Mouse (Mus musculus): ENCODE measurements around the gene Nkap. TPM values are rescaled to one million over a fixed set of nuclear protein-coding genes. Genes with fewer than 3 reads are reported as not detected.
"Not testable (repeated sequence)": the region's sequence is repeated elsewhere in the genome, so short reads cannot be mapped to it uniquely, and the experiment has no call there.

Nkap gene
- total RNA-seq, 2 experiments from 2014 or later, result 9.7 to 10.3 TPM

DNA sequence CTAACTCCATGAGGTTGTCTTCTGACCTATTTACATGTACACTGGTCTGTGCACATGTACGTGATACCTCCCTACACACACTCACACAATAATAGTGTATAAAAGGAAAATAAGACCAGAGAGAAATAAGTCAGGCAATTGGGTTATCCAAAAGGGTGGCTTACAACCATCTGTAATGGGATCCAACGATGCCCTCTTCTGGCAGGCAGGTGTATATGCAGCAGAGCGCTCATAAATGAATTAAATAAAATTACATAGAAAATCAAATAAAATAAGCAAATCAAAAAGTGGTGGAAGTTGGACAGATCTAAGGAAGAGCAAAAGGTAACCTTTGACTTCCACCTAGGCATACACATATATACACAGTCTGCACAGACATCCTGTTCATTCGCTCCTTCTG lies 31.2 kb downstream of the Nkap start:
- no peak for DNase-seq

DNA sequence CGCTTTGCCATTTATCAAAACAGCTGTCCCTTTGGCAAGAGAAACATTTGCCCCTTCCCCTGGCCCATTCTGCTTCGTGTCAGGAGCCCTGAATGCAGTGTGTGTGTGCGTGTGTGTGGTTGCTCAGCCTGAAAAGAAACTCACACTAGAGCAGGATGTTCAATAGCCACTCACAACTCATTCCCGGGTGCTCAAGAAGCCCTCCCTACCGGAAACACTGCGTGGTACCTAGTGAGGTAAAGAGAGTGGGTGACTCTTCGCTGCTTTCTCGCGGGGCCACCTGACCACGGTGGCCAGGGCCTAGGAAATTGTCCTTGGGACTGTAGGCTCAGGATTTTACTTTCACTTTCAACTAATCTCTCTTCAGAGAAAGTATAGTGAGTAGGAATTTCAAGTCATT lies 34.6 kb downstream of the Nkap start:
- no peak for DNase-seq

DNA sequence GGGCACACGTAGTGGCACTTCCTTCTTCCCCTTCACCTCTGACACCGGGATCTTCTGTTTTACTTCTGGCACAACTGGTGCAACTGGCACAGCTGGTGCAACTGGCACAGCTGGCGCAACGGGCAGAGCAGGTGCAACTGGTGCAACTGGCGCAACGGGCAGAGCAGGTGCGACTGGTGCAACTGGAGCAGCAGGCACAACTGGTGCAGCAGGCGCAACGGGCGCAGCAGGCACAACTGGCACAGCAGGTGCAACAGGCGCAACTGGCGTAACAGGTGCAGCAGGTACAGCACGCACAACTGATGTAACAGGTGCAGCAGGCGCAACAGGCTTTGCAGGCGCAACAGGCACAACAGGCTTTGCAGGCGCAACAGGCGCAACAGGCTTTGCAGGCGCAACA lies 36.5 kb downstream of the Nkap start:
- DNase-seq, result no peak

GRCm38 (mm10) chrX:37167085-37167484 lies 40.5 kb downstream of the Nkap start:
- no peak for DNase-seq

- no peak for DNase-seq
Measured at GRCm38 (mm10) chrX:37168742-37169141, 42.1 kb downstream of the Nkap start, which contains the start of gene Akap14. TSS of gene Akap14 (minus strand) at chrX:37168842.

GRCm38 (mm10) chrX:37184401-37184800 lies 57.8 kb downstream of the Nkap start:
- DNase-seq, result not testable (repeated sequence)

DNA sequence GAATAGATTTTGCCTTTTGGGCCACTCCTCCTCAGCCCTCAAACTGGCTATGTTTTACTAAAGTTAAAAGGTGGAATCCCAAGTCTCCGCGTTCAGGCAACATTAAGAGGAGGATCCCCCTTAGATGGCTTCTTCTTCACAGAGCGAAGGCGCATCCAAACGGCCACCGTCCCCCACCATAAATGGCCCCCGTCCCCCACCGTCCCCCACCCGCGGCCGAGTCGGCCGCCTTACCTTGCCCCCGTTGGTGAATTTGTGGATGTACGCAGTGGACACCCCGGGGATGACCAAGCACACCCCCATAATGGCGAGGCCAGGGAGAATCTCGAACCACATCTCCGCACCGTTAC lies 64.1 kb downstream of the Nkap start:
- no peak for DNase-seq

GRCm38 (mm10) chrX:37191105-37191743 lies 64.6 kb downstream of the Nkap start, which contains the start of the genes Ndufa1 and Rnf113a1:
TSS of gene Ndufa1 (minus strand) at chrX:37191163.
TSS of gene Rnf113a1 (plus strand) at chrX:37191245.
- DNase-seq, result peak; percentile 76

DNA sequence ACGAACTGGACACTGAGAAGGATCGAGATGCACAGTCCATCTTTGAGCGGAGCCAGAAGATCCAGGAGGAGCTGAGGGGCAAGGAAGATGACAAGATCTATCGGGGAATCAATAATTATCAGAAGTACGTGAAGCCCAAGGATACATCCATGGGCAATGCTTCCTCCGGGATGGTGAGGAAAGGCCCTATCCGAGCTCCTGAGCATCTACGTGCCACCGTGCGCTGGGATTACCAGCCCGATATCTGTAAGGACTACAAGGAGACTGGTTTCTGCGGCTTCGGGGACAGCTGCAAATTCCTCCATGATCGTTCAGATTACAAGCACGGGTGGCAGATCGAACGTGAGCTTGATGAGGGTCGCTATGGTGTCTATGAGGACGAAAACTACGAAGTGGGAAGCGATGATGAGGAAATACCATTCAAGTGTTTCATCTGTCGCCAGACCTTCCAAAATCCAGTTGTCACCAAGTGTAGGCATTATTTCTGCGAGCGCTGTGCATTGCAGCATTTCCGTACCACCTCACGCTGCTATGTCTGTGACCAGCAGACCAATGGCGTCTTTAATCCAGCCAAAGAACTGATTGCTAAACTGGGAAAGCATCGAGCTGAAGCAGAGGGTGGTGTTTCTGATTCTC lies 65.3 kb downstream of the Nkap start:
- DNase-seq, result no peak

GRCm38 (mm10) chrX:37198676-37199075 lies 72.1 kb downstream of the Nkap start:
- DNase-seq, result no peak

Other genes with a start within 250 kb of the Nkap start
- gene Nkrf, start 223.9 kb upstream of the Nkap start, total RNA-seq (2021), result 1 to 10 TPM; 3.4 to 4.6 TPM
- gene Sept6, start 135.0 kb upstream of the Nkap start, total RNA-seq (2021), result 10 to 100 TPM; 10.7 to 13.5 TPM
- gene Sowahd, start 78.0 kb upstream of the Nkap start, total RNA-seq (2021), result not detected
- 100 to 1,000 TPM; 542 to 550 TPM for gene Rpl39, start 41.4 kb upstream of the Nkap start, total RNA-seq (2021)
- gene Upf3b, start 16.5 kb upstream of the Nkap start, total RNA-seq (2021), result 10 to 100 TPM in 1 of 2 experiments, 1 to 10 TPM in 1; 8.8 to 12.5 TPM
- not detected for gene Akap14, start 42.0 kb downstream of the Nkap start, total RNA-seq (2021)
- gene Ndufa1, start 64.4 kb downstream of the Nkap start, total RNA-seq (2021), result 100 to 1,000 TPM; 318 to 357 TPM
- 1 to 10 TPM; 2.8 to 2.9 TPM for gene Rnf113a1, start 64.5 kb downstream of the Nkap start, total RNA-seq (2021)
- not detected for gene Gm9, start 84.2 kb downstream of the Nkap start, total RNA-seq (2021)
- gene Rhox1, start 95.5 kb downstream of the Nkap start, total RNA-seq (2021), result not detected
- gene Rhox2a, start 118.2 kb downstream of the Nkap start, total RNA-seq (2021), result not detected
- gene Rhox3a, start 123.1 kb downstream of the Nkap start, total RNA-seq (2021), result not detected
- not detected for gene Rhox4a, start 138.5 kb downstream of the Nkap start, total RNA-seq (2021)